Mouse (Mus musculus) MN1 (cell line): ENCODE results near the gene Vmn2r65.

ENCODE experiments used
- DNase-seq: peaks from one replicate; pipeline ENCODE4 v3.0.0-alpha.2; 2016; ENCODE audit warnings: low spot score

The Vmn2r65 gene

GRCm38 (mm10) chr7:84964015-84964414, at the start of gene Vmn2r65:
Gene Vmn2r65, minus strand, starts transcription at chr7:84964115.
- no peak for DNase-seq

GRCm38 (mm10) chr7:85012168-85012567, 48.3 kb upstream of the Vmn2r65 start, which contains the start of gene Vmn2r66:
Gene Vmn2r66, minus strand, starts transcription at chr7:85012268.
- no peak for DNase-seq

GRCm38 (mm10) chr7:84996694-84997093, 32.8 kb upstream of the Vmn2r65 start:
- DNase-seq: no peak
